Mouse (Mus musculus) embryo, embryonic 11.5 days (tissue): ENCODE data around the gene Med12l.
A peak's percentile ranks its signal among the peaks of the same experiment; 100 is the strongest.

Source experiments
- DNase-seq: peaks from one replicate; pipeline ENCODE4 v3.0.0-alpha.2; 2012; ENCODE audit warnings: low read depth, low spot score

Gene Med12l

DNA sequence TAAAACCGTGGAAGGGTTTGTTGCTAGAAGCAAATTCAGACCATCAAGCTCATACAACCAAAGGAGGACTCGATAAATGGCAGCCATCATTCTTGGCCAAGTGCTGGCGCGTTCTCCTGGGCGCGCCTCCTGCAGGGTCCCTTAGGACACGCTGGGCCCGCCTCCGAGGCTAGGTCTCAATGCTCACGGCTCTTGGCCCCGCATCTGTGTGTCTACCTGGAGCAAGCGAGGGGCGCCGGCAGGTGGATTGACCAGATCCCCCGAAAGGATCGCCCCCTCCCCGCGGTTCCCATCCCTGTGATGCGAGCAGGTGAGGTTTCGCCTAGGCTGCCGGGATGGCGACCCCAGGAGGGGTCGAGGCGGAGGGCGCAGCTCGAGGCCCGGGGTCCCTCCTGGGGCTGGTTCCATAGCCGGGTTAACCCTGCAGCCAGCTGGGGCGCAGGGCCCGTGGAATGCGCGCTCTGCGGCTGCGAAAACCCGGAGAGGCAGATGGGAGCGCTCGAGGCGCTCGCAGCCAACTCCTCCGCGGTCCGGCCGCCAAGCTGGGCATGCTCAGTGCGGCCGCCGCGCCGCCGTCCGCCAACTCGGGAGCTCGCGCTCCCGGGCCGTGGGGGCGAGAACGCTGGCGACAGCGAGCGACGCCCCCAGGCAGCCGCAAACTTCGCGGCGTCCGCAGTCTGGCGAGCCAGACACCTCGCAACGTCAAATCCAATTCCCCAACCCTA lies at the start of gene Med12l:
TSS of gene Med12l (plus strand) at position 555 of the 725 bp plus-strand sequence.
- peak; percentile 66 for DNase-seq

DNA sequence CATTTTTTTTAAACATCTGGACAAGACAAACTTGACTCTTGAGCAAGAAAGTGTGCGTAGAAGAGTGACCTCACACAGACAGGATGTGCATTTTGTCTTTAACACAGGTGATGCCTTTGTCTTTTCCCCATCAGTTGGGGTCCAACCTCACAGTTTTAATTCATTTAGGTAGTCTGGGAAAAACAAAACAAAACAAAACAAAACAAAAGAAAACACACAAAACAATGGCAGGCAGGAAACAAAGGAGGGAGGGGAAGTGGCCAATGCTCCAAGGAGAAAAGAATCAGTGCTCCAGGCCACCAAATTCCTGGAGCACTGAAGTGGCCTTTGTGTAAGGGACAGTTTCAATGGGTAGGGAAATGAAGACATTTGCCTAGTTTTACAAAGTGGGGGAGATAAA lies 44.5 kb upstream of the Med12l start:
- DNase-seq = no peak

DNA sequence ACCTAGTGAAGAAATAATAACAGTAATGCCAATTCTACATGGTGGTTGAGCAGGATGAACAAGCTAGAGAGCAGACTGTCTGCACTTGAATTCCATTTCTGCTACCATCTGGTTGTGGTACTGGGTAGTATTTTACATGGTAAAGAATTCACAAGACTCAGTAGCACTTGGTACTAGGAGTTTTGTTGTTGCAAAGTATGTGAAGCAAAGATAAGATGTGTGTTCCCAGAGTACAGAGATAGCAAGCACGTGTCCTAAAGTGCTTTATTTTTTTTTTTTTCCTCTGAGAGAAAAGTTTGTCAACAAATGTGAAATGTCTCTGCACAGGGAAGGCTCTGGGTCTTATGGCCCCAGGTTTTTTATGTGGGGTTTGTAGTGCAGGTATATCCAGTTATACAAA lies 28.2 kb upstream of the Med12l start:
- no peak for DNase-seq

DNA sequence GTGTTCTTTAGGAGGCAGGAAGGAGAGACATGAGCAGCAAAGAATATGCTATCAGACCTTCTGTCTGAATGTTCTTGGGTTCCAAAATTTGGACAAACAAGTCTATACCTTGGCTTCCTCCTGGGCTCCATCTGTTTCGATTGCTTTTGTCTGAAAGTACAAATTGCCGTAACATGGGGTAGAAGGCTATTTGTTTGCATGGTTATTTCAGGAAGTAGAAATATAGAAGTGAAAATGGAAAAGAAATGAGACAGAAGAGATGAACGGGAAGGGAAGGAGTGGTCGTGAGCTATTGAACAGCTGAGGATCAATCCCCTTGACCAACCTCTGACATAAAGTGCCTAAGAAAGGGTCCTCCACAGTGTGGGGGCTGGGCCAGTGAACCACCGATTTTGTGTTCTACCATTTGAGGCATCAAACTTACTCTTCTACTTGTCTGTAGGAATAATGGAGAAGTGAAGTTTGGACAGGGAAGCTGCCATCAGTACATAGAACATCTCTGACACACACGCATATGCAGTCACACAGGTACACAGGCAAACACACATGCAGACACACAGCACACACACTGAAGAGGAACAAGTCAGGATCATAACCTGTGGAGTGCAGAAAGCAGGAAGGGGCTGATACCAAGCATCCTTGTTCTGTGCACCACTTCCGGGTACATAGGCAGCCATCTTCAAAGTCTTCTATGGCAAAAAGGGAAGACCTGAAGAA lies 27.6 kb upstream of the Med12l start:
- DNase-seq = no peak

DNA sequence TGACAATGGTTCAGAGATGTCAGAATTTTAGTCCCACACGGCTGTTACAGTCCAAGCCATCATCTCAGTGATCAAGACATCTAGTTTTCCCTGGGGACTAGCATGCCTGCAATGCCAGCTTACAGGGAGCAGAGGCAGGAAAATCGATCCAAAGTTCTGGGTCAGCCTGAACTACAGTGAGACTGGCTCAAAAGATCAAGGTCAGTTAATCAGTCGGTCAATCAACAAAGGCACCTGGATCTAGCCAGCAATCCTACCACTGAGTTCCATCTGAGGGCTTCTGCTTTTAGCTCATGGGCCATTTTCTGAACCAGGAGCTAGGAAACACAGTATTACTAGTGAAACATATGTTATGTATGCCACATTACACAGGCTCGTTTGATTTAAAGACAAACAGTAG lies 25.0 kb upstream of the Med12l start:
- no peak for DNase-seq

DNA sequence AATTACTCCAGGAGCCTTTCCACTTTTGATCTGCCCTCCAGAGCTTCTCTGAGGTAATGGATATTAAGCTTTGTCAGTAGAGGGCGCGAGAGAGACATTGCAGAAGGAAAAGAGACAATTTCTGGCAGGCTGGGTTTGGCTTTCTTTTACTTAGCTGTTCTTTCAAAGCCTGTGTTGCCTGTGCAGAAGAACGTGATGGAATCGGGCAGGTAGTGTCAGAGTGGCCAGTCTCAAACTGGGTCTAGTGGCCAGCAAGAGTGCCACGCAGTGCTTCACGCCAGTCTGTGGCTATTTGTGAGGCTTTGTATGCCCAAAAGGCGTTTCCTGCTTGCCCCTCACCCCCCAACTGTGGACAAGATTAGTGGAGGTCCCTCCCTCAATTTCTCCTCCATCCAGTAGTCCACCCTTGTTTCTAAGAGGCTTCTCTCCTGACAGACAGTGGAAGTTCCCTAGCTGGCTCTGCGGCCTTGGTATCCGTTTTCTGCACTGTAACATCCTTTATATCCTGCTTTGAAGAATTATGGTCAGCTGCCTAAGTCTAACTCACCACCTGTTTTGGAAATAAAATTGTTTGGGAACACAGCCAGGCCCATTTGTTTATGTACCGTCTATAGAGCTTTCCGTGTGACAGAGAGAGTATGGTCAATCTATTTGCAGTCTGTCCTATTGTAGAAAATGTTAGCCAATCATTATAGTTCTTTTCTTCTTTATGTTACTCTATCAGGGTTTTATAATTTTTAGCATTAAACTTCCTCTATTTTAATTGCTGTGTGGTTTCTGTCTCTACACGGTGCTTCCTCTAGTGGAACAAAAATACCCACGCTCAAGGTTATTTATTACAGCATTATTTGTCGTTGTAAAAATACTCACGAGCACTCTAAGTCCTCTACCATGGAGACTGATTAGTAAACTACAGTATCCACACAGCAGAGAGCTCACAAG lies 22.5 kb upstream of the Med12l start:
- DNase-seq = peak; percentile 64

DNA sequence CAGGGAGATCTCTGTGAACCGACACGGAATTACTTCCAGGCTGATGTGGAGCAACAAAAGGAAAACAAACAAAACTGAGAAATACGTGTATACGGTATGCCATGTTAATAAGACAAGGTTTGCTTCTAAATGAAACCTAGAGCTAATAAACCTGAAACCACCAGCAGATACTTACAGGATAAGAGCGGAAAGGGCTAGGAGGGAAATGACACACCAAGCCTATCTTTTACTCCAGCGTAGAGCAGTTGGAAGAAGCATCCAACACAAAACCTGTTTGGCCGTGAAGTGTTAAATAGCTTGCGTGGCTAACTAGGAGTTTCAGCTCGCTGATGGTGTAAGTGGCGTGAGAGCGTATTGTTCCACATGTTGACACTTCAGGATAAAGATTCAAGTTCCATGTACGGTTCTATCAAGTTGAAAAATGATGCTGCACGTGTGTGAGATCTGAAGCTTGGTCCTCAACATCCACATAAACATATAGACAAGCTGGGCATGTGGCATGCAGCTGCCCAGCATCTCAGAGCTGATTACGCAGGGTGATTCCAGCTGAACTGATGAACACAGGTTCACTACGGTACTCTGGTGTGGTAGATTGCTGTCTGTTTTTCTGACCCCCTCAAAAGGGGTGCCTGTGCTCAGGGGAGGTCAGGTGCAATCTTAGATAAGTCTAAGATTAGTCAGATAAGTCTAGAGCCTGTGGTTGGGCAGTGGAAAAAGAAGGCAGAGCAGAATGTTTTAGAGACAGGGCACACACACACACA lies 21.6 kb upstream of the Med12l start:
- no peak for DNase-seq

DNA sequence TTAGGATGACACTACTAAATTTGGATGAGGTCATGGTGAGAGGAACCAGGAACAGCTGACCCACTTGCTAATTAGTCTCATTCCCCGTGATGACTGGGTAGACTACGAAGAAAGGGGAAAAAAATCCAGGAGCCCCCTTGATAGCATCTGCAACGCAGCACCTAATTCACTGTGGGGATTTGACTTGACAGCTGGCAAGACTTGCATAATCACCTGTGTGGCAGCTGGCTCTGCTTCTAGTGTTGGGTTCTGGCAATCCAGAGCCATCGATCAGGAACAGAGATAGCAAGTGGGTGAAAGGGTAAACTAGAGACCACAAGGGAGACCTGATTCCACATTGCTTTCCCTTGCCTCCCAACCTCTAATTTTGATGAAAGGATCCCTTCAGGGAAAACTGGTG lies 19.8 kb upstream of the Med12l start:
- DNase-seq = no peak

DNA sequence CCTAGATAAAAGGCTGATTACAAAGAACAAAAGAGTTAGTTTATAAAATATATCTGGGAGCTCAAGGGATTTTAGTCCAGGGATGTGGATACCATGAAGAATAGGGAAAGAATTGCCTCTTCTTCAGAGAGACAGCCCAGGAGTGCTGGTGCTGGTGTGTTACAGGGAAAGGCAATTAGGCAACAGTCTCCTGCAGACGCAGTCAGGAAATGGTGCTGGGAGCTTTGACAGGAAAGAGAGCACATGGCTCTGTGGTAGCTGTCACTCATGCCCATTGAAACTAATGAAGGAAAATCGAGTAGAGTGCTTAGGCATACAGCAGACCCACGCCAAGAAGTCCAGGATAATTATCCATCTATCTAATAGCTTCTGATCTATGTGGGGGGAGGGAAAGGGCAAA lies 16.3 kb upstream of the Med12l start:
- no peak for DNase-seq

DNA sequence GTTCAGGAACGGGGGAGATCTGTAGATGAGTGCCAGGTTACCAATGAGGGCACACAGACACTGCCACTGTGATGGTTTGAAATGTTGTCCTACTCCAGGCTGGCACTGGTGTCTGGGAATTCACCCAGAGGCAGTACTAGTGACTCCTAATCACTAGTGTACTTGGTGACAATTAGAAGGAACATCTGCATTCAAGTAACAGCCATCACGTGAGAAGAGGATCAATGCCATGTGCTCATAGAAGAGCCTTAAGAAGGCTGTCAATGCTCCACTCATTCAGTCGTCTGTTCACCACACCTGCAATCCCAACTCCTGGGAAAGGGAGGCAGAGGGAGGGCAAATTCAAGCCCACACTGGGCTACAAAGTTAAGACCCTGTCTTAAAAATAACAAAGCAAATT lies 15.1 kb upstream of the Med12l start:
- no peak for DNase-seq

DNA sequence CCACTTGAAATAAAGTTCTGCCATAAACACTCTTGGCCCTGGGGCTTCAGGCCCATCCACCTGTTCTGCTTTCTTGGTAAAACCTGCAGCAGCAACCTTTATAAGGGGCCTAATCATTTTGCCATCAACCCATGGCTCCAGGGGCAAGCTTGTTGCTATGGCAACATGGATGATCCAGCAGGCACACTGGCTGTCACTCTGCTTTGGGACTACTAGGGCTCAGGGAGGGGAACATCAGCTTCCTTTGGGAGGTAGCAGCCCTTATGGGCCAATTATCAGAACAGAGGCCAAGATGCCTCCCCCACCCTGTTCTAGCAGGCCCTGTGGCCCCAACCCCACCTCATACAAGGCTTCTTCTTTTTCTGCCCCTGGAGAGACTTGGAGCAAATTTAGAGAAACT lies 13.5 kb upstream of the Med12l start:
- DNase-seq = no peak

DNA sequence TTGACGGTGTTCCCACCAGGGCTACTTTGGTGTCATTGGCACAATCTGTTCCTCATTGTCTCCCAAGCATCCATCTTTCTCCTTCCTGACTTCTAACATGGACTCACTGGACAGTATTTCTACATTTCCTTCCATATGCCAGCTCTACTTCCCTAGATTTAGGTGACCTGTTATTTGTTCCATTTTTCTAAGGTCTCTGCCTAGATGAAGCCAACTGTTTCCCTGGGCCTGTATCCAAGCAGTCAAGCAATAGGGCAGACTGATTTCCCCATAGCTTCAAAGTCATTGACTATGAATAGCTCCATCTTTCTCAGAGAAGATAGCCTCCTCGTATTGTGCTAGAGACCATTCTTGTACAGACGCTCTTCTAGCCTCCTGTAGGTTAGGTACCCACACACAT lies 12.0 kb upstream of the Med12l start:
- DNase-seq = no peak

DNA sequence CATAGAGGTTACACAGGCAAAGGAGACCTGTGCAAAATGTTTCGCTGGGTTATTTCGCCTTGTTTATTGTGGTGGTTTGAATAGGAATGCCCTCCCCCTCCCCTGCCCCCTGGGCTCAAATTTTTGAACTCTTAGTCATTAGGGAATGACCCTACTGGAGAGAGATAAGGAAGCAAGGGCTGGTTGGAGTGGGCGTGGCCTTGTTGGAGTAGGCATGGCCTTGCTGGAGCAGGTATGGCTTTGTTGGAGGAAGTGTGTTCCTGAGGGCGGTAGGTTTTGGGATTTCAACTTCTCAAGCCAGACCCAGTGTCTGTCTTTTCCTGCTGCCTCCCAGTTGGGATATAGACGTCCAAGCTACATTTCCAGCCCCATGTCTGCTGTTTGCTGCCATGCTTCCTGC lies 1.9 kb upstream of the Med12l start:
- no peak for DNase-seq

DNA sequence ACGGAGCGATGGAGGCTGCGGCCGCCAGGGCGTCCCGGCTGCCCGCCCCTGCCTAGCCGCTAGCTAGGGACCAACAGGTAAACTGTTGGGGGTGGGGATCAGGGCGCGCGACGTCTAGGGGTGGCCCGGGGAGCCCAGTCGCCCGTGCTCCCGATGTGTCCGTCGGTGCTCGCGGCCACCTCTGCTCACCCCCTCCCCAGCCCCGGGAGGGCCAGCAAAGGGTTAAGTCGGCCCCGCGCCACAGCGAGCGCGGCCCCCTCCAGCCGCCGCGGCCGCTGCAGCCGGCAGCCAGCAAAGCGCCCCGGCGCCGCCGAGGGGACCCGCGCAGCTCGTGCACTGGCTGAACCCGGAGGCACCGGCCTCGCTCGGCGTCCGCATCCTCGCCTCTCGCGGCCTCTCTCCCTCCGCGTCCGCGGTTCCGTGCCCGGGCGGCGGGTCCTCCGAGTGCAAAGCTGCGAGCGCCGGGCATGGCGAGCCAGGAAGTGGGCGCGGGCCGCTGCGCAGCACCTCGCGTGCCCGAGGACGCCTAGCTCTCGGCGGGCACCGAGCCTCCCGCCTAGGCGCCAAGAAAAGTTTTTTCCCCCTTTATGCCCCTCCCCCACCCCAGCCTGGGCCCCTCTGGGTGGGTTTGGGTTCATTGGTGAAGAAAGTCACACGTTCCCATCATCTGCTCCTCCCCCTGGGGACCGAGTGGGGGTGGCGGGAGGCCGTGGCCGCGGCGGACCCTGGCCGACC lies 538 bp downstream of the Med12l start:
- DNase-seq = peak; percentile 22

DNA sequence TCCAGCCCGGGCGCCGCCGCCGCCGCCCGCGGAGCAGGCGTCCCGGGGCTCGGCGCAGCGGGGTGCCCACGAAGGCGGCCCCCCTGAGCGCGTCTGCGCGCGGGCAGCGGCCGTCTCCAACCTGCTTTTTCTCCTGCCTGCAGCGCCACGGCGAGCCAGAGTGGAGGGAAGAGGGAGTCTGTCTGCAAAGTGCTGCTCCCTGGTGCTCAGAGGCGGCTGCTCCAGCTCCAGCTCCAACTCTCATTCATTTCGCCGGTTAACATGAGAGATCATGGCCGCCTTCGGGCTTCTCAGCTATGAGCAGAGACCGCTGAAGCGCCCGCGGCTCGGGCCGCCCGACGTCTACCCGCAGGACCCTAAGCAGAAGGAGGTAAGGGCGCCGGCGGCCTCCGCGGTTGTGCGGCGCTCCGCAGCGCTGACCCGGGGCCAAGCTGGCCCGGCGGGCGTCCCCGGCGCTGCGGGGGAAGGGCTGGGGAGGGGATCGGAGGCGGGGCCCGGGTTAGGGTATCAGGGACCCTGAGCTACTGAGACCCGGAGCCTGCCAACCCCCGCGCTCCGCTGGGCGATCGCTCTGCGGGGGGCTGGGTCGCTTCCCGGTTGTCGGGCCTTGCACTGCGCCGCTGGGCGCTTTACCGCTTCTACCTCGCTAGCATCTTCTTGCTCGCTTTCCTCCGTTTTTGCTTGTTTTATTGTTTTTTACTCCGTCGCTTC lies 1.3 kb downstream of the Med12l start:
- peak; percentile 63 for DNase-seq

DNA sequence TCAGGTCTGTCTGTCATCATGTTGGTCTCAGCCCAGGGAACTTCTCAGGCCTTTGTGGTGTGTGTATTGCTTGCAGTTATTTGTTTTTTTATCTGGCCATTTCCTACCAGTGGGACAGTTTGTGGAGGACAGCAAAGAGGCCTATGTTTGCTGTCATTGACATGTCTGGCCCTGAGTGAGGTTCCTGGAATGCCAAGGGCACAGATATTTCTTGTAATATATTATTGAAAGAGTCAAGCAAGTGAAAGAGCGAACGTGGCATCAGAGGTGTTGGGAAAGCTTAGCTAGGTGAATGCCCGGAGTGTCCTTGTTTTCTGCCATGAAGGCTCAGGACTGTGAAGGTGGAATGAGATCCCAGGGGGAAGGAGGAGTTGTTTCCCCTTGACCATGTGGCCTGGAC lies 4.7 kb downstream of the Med12l start:
- DNase-seq = no peak

DNA sequence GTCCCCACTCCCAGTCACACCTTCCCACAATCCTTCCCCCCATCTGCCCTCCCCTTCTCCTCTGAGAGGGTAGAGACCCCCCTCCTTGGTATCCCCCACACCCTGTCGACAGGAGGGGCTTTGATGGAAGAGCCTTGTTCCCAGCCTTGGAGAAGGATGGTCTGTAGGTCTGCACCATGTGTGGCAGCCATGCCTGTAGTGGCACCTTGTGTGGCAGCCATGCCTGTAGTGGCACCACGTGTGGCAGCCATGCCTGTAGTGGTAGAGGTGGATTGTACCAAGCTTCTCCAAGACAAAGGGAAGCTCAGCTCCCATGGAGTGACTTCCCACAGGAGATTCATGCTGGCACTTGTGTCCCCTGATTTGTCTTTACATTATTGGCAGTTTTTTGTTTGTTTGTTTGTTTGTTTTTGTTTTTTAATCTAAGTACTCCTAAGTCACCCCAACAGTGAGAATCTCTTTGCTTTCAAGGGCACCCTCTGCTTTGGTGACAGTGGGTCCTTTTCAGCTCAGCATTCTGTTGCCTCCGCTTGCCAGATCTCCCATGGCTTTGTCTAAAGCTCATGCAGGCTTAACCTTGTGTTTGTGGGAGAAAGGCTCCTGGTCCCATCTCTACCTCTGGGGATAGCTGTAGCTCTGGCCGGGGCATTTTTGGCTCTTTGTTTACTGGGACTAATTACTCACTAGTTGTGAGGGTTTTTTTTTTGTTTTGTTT lies 10.2 kb downstream of the Med12l start:
- no peak for DNase-seq

DNA sequence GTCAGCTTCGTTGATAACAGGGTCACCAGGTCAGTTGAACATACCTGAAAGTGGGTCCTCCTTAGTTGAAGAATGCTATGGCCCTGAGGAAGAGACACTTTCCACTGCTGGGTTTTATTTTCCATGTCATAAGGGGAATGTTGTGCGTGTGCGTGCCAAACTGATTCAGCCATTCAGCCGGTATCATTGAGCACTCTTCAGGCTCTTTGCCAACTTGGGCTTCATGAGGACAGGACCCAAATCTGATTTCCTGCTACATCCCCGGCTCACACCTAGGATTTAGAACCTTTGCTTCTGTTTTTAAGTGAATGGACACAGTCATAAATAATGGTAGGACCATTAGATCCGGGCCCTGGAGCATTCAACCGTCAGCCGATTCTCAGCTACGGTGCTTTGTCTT lies 10.9 kb downstream of the Med12l start:
- no peak for DNase-seq

DNA sequence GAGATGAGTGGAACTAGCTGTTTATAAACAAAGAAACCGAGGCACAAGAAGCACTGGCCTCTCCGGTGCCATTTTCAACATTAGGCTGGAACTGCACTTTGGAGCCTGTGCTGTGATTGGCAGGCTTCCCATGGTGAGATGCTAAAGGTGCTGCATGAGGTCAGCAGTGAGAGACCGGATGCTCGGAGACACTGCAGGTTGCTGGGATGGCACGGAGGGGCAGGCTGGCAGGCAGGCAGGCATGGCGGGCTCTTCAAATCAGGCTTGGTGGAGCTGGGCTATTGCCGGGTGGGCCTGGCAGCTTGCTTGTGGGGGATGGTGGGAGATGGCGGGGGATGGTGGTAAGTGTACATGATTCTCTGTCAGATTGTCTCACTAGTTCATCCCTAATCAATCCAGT lies 15.6 kb downstream of the Med12l start:
- no peak for DNase-seq

DNA sequence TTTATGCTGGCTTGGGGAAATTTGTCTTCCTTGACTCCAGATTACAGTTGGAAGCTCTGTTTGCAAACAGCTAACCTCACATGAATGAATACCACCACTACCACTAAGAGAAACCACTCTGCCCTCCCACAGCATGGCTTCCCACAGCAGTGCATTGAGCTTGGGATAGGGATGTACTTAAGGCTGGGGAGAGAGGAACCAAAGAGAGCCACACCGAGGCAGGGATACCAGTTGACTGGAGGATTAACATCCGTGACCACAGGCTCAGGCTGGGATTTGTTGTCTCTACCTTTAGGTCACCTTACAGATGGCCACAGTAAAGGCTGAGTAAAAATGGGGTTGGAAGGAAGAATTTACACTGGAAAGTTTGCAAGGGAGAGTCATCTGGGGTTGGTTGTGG lies 16.6 kb downstream of the Med12l start:
- no peak for DNase-seq
